Mouse (Mus musculus): ENCODE results near the gene Zbtb7b.

Gene Zbtb7b

DNA sequence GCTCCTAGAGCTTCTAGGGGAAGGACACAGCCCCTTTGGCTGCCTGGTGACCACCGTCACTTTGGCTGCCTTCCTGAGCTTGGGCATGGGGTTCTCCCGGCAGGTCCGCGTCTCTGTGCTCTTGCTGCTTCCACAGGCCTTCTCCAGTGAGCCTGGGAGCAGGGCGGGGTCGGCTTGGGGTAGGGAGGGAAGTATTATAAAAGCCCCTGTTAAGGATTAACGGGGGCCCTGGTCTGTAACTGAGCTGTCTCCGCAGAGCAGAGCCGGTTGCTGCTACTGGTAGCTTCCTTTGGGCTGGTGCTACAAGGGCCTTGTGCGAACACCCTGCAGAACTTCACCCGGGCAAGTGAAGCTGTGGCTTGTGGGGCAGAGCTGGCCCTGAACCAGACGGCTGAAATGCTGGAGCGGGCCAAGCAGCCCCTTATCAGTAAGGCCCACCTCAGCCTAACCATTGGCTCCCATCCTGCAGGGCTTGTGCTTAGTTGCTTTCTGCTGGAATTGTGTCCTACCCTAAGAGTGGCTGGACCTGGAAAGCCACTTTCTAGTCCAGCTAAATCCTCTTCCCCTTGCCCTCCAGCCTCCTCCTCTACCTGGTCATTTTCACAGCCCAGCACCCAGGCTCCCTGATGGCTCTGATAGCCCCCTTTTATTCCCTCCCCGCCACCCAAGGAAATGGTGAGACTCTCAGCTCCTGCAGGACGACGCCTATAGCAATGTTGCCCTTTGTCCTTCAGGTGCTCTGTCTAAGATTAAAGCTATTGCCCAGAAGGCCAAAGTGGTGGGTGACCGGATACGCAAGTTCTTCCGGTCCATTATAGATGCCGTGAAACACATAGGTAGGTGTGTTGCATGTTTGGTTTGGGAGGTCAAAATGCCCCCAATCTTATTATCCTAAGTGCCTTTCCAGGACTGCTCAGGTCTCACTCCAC, 28.8 kb downstream of the Zbtb7b start:
- no peak for DNase-seq (ENCODE audit: low spot score)

- DNase-seq (ENCODE audit: low spot score): no peak
Observed at GRCm38 (mm10) chr3:89365153-89365485, 29.5 kb downstream of the Zbtb7b start, which contains the start of gene Dcst1. Gene Dcst1, minus strand, starts transcription at chr3:89365253.

GRCm38 (mm10) chr3:89364631-89365030, 29.9 kb downstream of the Zbtb7b start:
- DNase-seq (ENCODE audit: low spot score): no peak

DNA sequence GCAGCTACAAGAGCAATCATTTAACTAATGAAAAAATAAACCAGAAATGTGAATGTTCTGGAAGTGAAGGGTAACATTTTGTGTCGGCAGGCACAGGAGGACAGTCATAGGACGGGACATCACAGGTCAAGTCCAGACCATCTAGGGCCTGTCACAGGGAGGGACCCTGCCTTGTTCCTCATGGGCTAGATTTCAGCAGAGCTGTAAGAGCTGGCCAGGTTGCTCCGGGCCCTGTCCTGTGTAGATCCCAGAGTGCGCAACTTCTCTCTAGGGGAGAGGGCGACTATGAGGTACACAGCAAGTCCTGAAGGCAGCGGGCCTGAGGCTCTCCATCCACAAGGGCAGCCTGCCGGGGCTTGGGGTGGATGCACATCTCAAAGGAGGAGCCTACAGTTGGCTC, 32.9 kb downstream of the Zbtb7b start, which contains the start of gene Dcst2:
Gene Dcst2, plus strand, starts transcription at position 301 of the 400 bp plus-strand sequence.
- no peak for DNase-seq (ENCODE audit: low spot score)

DNA sequence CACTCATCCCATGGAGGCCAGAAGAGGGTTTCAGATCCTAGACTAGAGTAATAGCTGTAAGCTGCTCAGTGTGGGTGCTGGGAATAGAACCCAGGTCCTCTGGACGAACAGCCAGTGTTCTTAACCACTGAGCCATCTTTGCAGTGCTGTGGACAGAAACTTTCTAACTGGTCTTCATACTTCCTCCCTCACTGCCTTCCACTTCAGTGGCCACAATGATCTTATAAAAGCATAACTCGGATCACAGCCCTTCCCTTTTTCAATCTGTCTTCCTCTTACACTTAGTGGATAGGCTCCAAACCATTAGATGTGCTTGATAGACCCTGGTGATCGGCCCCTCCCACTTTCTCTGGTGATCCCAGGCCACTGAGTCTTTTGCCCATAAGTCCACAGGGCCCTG, 34.3 kb downstream of the Zbtb7b start:
- no peak for DNase-seq (ENCODE audit: low spot score)

DNA sequence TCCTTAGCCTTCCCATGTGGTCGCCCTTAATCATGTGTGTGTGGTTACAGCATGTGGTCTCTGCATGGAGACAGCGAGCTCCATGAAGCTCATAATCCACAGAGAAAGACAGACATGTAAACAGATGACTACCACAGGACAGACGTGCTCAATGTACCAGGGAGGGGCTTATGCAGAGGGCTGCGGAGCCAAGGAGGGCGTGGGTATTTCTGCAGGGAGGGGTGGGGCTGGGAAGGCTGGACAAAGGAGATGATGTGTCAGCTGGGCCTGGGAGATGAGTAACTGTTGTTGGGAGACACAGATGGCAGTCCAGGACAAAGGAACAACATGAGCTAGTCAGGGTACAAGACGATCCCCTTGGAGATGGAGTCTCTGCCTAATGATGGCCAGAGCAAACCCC, 34.9 kb downstream of the Zbtb7b start:
- no peak for DNase-seq (ENCODE audit: low spot score)

DNA sequence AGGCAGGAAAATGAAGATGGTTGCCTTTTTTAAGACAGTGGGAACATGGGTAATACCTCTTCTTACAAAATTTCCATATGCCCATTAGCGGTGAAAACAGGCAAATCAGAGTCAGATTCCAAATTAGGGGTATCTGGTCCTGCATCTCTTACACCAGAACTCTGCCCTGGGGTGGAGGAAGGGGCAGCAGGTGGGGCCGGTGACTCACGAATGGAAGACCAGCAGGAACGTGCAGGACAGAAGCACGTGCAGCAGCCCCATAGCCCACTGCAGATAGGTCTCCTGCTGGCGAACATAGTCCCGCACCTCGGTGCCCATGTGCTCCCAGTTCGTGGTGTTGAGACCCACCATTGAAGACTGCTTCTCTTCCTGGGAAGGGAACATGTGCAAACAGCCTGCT, 38.5 kb downstream of the Zbtb7b start:
- no peak for DNase-seq (ENCODE audit: low spot score)

- DNase-seq (ENCODE audit: low spot score): no peak
Observed at GRCm38 (mm10) chr3:89355512-89355902, 39.1 kb downstream of the Zbtb7b start.

DNA sequence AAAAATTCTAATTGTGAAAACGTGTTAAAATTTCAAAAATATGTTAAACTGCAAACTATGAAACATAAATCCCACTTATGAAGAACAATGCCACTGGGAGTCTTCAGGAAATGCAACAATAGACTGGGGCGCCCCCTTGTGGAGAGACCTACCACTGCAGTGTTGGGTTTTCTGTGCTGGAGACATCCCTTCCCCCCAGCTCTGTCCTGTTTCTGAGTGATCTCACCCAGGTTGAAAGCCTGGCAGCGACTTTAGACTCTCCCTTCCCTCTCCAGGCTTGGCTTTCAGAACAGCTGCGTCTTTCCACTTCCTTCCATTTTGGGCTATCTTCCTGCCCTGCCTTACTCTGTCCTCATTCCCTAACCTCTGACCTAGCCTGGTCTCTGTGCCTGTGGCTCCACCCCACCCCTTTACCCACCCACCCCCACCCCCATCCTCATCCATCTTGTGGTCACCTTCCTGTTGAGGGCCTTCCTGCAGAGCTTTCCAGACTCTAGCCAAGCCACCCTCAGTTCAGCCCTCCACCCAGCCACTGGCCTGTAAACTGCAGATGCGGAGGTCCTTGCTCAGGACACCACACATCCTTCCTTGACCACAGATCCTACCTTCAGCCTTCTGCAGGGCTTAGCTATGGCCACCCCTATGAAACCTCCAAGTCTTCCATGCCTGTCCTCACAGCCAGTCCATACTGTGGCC, 39.6 kb downstream of the Zbtb7b start:
- peak; percentile 65 for DNase-seq (ENCODE audit: low spot score)

DNA sequence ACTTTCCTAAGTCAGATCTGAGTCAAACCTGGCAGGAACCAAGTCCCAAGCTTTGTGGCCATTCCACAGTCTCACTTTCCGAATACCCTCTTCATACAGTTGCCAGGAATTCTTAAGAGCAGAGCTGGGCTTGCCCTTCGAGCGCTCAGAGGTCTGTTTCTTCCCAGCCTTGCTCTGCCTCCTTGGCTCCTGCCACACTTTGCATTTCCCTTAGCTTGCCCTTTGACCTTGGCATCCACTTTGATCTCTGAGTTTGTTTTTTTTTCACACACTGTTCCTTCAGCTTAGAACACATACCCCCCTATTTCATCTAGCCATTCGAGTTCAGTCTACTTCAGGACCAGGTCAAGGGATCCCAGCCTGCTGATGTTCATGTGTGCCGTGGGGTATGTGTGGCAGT, 43.3 kb downstream of the Zbtb7b start:
- DNase-seq (ENCODE audit: low spot score): no peak

DNA sequence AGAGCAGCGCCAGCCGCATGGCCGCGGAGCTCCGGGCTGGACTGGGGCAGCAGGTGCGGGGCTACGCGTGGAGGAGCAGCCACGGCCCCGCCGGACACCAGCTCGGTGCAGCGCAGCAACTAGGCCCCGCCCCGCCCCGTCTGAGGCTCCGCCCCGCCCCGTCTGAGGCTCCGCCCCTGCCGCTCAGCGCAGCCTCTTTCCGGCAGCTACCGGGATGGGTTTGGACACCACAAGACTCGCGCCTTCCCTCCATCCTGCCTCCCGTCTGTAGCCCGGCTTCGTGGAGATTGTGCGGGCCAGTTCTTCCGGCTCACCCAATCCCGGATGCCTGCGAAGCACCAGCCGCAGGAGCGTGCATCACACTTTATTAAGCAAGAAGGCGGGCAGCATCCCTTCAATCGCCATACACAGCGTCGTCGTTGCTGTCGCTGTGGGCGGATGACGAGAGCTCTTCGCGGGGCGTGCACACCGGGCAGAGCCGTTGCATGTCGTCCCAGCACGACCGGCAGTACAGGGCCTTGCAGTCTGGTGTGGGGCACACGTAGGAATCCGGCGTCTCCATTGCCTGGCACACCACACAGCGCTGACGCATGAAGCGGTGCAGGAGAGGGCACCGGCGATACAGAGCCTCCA, 44.6 kb downstream of the Zbtb7b start, which contains the start of gene Adam15:
Gene Adam15, minus strand, starts transcription at position 128 of the 633 bp plus-strand sequence.
- peak; percentile 57 for DNase-seq (ENCODE audit: low spot score)

GRCm38 (mm10) chr3:89348911-89349868, 45.4 kb downstream of the Zbtb7b start:
- DNase-seq (ENCODE audit: low spot score): no peak

DNA sequence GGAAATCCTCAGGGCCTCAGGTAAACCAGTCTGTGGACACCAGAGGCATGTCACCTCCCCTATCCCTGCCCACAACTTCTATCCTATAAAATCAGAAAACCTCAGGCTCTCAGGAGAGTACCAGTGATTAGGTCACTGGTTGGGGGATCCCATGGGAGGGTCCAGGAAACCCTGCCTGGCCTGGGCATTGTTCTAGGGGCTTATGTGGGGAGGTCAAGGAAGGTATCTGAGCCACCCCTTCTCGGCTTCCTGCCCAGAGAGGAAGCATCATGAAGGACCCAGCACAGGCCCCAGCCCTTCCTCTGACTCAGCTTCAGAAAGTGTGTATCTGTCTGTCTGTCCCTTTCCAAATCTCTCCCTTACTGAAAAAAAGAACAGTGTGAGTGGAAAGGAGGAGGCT, 46.7 kb downstream of the Zbtb7b start:
- DNase-seq (ENCODE audit: low spot score): no peak

- no peak for DNase-seq (ENCODE audit: low spot score)
Observed at GRCm38 (mm10) chr3:89346815-89347540, 47.6 kb downstream of the Zbtb7b start.

DNA sequence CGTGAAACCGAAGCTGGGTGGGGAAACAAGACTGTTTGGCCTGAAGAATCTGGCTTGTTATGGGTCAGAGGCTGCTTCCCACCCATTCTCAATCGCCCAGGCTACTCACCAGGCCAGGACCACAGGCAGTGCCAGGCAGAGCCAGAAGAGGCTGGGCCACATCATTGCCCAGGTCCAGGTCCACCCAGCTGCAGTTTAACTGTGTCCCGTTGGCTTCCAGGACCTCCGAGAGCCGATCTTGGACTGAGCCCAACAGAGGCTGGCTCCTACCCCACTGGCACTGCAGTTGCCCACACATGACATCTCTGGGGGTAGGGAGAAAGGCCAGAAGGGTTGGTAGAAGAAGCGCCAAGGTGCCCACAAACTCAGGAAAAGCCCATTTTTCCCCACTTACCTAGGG, 51.3 kb downstream of the Zbtb7b start:
- DNase-seq (ENCODE audit: low spot score): no peak

DNA sequence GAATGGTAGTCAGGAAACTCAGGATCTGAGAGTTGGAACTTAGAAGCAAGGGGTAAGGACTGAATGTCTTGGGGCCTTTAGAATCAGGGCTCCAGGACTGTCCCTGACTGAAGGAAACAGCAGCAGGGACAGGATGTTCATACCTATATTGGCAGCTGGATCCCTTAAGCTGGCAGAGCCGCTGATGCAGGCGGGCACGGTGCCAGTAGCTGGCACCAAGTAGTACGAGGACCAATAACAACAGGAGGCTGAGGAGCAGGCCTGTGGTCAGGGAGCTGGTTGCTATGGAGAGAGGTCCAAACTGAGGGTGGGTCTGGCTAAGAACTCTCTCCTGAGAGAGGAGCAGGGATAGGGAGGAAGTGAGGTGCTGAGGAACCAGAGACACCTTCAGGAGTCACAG, 52.8 kb downstream of the Zbtb7b start:
- no peak for DNase-seq (ENCODE audit: low spot score)

GRCm38 (mm10) chr3:89340465-89340864, 54.1 kb downstream of the Zbtb7b start:
- DNase-seq (ENCODE audit: low spot score): peak; percentile 65

GRCm38 (mm10) chr3:89339416-89339815, 55.2 kb downstream of the Zbtb7b start:
- peak; percentile 55 for DNase-seq (ENCODE audit: low spot score)

DNA sequence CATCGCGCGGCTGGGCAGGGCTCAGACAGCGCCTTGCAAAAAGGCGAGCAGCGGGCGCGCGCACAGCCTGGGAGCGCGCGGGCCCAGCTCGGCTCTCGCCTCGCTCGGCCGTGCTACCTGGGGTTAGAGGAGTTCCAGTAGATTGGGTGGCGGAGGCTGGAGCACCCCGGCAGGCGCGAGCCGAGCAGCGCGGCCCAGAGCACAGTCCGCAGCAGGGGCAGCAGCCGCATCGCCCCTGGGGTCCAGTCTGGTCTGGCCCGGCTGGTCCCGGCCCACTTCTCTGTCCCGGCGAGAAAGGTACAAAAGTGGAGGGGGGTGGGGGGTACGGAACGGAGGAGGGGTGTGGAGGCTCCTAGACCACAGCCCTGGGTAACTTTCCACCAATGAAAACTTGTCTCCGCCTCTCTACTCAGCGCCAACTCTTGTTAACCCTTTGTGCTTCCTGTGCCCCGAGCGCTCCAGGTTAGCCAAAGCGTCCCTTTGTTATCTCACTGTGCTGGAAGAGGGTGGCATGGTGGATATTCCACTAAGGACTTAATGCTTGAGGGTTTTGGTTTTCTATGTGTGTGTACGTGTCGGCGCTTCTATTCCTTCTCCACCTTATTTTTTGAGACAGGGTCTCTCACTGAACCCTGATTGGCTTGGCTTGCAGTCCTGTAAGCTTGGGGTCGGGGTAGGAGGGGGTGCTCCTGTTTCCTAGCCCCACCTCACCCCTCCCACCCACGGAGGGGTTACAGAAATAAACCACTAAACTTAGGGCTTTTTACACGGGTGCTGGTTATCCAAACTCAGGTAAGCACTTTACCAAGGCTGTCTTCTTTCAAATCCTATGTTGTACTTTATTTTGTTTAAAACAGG, 56.6 kb downstream of the Zbtb7b start, which contains the start of gene Efna4:
Gene Efna4, minus strand, starts transcription at position 308 of the 858 bp plus-strand sequence.
- no peak for DNase-seq (ENCODE audit: low spot score)
